Mouse (Mus musculus) kidney, adult 2 months (tissue): ENCODE measurements around the gene Rps21. TPM values are rescaled to one million over a fixed set of nuclear protein-coding genes. Genes with fewer than 3 reads are reported as not detected.
A peak's percentile ranks its signal among the peaks of the same experiment; 100 is the strongest.

Source experiments
- DNase-seq: peaks from one replicate; pipeline ENCODE4 v3.0.0; 2021
- H3K27ac ChIP-seq: fragments of 200-500 bp; 2 replicates; pipeline ENCODE4 v1.5.1; 2012; ENCODE audit warnings: low read depth, low read length, control low read depth, inconsistent platforms; ENCODE audit not compliant: insufficient read depth
- H3K27me3 ChIP-seq: fragments of 200-500 bp; replicated peaks from 2 replicates; pipeline ENCODE4 v1.6.1; 2012; ENCODE audit warnings: mild to moderate bottlenecking, moderate library complexity, low read length, inconsistent platforms; ENCODE audit not compliant: control insufficient read depth, insufficient read depth
- H3K36me3 ChIP-seq: fragments of 200-500 bp; 2 replicates; pipeline ENCODE4 v1.6.1; 2012; ENCODE audit warnings: mild to moderate bottlenecking, moderate library complexity, low read length, inconsistent platforms; ENCODE audit not compliant: control insufficient read depth, insufficient read depth
- H3K4me1 ChIP-seq: fragments of 200-500 bp; 2 replicates; pipeline ENCODE4 v1.6.1; 2011; ENCODE audit warnings: low read length; ENCODE audit not compliant: control insufficient read depth, insufficient read depth
- H3K4me3 ChIP-seq: fragments of 200-500 bp; 2 replicates; pipeline ENCODE4 v1.5.1; 2011; ENCODE audit warnings: mild to moderate bottlenecking, low read depth, low read length, control low read depth; ENCODE audit not compliant: insufficient read depth
- CTCF ChIP-seq: fragments of 200-500 bp; conservative IDR thresholded peaks from 2 replicates; pipeline ENCODE4 v1.5.1; 2011; ENCODE audit warnings: low read depth, mild to moderate bottlenecking, control low read depth, low read length, moderate library complexity, mixed read lengths; ENCODE audit not compliant: insufficient read depth, insufficient read length
- POLR2A ChIP-seq: fragments of 200-500 bp; IDR thresholded peaks from one replicate; pipeline ENCODE4 v1.6.1; 2011; ENCODE audit warnings: low read depth, low read length, control low read depth
- WGBS: fragments of 180-500 bp; shearing (Covaris S2); methylation state at CpG from one replicate; pipeline ENCODE4 v1.1.7; 2018; 5-methylcytosine and 5-hydroxymethylcytosine counted together
- polyA plus RNA-seq: library from polyadenylated mRNA; depleted of rRNA; stranded (reverse); fragments of >200 nt; gene quantifications from 2 replicates; pipeline ENCODE4 v1.2.3, GENCODE M21; 2012

Gene Rps21
- polyA plus RNA-seq, 1 experiment = 2,294 TPM

DNA sequence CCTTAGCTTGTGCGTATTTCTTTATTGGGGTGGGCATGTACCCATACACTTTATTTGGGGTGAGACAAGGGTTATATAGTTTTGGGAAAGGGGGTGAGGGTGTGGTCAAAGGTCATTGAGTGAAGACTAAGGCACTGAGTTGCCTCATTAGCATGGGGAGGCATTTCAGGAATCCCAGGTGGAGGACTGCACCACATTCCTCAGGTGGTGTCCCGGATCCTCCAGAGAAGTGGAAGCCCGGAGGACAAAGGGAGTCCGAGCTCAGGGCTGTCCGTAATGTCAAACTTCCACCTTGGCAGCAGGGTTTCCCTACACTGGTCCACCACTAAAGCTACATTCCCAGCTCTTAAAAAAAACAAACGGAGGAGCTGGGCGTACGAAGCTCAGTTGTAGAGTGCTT is 35.7 kb downstream of the Rps21 start:
- no peak for DNase-seq
- no peaks in the 10 kb centered on the region for H3K4me1 ChIP-seq
- no peaks in the 10 kb centered on the region for H3K27me3 ChIP-seq
- H3K27ac ChIP-seq = no peak overlapping the region
- WGBS = 69% methylated on average over 8 of the region's 8 CpGs
- no peak overlapping the region for H3K4me3 ChIP-seq
- TF ChIP-seq POLR2A (no peak), CTCF (no peak)
- no peaks in the 10 kb centered on the region for H3K36me3 ChIP-seq

DNA sequence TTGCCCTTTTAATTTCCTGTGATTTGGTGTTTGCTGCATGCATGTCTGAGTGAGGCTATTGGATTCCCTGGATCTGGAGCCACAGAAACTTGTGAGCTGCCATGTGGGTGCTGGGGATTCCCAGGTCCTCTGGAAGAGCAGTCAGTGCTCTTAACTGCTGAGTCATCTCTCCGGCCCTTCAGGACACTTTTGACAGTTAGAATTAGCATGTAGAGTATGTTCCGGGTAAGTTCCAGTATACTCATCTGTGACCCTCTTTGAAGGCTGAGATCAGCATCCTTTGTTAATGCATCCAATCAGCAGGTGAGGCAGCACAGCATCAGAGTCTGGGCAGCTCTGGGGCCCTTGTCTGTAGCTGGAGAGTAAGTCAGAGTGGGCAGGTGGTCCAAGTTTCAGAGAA is 43.1 kb downstream of the Rps21 start:
- Histone ChIP-seq H3K36me3 (no peaks in the 10 kb centered on the region), H3K27me3 (no peaks in the 10 kb centered on the region), H3K4me1 (no peaks in the 10 kb centered on the region), H3K4me3 (no peak overlapping the region), H3K27ac (no peak overlapping the region)
- 71% methylated on average over 2 of the region's 2 CpGs for WGBS
- no peak for DNase-seq
- TF ChIP-seq POLR2A (no peak), CTCF (no peak)

DNA sequence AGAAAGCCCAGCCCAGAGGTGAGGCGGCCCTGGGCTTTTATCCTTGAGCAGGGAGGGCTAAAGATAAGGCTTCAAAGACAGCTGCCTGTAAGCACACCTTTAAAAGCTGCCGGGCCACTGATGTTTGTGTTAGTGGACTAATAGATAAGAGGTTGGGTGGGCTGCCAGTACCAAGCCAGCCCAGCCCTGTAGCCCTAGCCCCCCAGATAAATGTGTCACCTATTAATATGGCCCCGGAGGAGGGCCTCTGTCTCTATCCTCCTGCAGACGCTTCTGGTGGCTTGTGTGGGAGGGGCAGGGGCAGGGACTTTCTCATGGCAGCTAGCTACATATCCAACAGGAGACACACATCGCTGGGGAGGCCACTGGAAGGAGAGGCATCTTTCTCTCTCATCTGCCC is 43.6 kb downstream of the Rps21 start:
- H3K4me1 ChIP-seq = no peaks in the 10 kb centered on the region
- H3K27me3 ChIP-seq = no peaks in the 10 kb centered on the region
- H3K27ac ChIP-seq = no peak overlapping the region
- WGBS = 48% methylated on average over 5 of the region's 5 CpGs
- H3K4me3 ChIP-seq = no peak overlapping the region
- H3K36me3 ChIP-seq = no peaks in the 10 kb centered on the region
- TF ChIP-seq POLR2A = no peak
- TF ChIP-seq CTCF = no peak
- DNase-seq = no peak

DNA sequence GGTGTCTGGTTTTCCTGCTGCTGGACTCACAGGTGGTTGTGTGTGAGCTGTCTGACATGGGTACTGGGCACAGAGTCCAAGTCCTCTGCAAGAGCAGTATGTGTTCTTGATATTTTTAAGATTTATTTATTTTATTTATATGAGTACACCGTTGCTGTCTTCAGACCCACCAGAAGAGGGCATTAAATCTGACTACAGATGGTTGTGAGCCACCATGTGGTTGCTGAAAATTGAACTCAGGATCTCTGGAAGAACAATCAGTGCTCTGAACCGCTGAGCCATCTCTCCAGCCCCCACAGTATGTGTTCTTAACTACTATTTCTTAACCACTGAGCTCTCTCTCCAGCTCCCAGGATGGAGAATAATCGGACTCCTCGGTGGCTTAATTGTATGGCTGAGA is 45.0 kb downstream of the Rps21 start:
- Histone ChIP-seq H3K4me1 (no peaks in the 10 kb centered on the region), H3K27ac (no peak overlapping the region), H3K4me3 (no peak overlapping the region), H3K36me3 (no peaks in the 10 kb centered on the region), H3K27me3 (no peaks in the 10 kb centered on the region)
- no peak for DNase-seq
- WGBS = 76% methylated on average over 4 of the region's 4 CpGs
- TF ChIP-seq POLR2A (no peak), CTCF (no peak)

DNA sequence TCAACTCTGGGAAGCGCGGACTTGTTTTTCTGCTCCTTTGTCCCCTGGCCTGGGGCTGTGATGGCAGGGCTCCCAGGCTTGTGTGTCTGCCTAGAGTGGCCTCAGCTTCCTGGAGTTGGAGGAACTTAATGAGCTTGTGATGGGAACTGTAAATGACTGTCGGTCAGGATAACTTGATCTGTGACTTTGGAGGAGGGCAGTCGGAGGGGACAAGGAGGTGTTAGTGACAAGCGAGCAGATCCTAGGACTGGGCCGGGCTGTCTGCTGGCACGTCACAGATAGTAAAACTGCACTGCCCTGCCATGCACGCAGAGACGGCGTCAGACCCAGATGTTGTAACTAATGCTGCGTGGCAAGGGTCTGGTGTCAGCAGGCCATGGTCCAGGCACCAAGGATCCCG is 46.3 kb downstream of the Rps21 start:
- Histone ChIP-seq H3K4me3 (no peak overlapping the region), H3K27me3 (no peaks in the 10 kb centered on the region), H3K27ac (no peak overlapping the region), H3K4me1 (no peaks in the 10 kb centered on the region), H3K36me3 (no peaks in the 10 kb centered on the region)
- no peak for TF ChIP-seq CTCF
- TF ChIP-seq POLR2A = no peak
- DNase-seq = peak; percentile 21
- 53% methylated on average over 12 of the region's 12 CpGs for WGBS

DNA sequence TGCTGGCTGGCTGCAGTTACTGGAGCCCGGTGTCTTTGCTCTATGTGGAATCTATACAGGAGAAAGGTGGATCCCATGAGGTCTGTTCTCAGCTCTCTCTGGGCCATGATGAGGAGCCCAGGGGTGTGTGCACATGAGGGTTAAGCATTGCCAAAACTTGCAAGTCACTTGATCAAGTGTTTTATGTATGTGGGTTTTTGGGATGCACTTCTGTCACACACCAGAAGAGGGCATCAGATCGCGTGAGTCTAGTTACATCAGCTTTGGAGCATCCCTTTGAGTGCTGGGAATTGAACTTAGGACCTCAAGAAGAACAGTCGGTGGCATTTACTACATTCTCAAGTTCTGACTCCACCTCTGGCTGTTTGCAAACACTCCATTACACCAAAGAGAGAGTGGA is 47.4 kb downstream of the Rps21 start:
- WGBS = 60% methylated on average over 4 of the region's 4 CpGs
- Histone ChIP-seq H3K4me3 (no peak overlapping the region), H3K4me1 (no peaks in the 10 kb centered on the region), H3K36me3 (no peaks in the 10 kb centered on the region), H3K27me3 (no peaks in the 10 kb centered on the region), H3K27ac (no peak overlapping the region)
- TF ChIP-seq CTCF (no peak), POLR2A (no peak)
- DNase-seq = no peak

DNA sequence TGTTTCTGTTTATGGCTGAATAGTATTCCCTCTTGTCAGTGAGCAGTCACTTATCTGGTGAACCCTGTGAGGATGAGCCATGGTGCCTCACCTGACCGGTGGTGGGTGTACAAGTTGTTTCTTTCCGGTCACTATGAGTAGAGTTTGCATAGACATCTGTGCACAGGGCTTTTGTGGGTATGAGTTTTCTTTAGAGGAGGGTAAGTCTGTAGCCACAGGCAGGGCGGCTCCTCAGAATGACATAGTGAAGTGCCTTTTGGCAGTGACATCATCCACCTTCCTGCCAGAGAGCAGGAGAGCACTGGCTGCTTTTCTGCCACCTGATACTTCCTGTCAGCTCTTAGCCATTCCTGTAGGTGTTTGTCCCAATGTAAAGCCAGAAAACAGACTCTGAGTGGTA is 48.3 kb downstream of the Rps21 start:
- WGBS = 82% methylated on average over 3 of the region's 3 CpGs
- DNase-seq = no peak
- H3K4me3 ChIP-seq = no peak overlapping the region
- no peak overlapping the region for H3K27ac ChIP-seq
- no peak for TF ChIP-seq POLR2A
- no peak for TF ChIP-seq CTCF
- no peaks in the 10 kb centered on the region for H3K36me3 ChIP-seq
- H3K27me3 ChIP-seq = no peaks in the 10 kb centered on the region
- H3K4me1 ChIP-seq = no peaks in the 10 kb centered on the region

DNA sequence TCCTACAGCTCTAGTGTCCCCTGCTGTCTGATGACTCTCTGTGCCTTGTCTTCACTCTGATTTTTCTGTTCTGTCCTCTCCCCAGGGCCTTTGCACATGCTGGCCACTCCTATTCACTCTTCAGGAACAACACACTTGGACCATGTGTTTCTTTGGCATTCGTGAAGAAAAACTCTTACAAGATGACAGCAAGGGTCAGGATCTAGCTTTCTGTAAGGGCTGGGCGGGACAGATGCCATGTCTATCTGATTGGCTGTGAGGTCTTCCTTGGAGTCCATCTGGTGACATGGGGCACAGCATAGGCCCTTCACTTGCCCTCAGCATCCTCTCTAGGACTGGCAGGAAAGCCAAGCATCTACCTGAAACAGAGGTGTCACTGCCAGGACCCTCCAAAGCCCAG is 48.8 kb downstream of the Rps21 start:
- no peak overlapping the region for H3K4me3 ChIP-seq
- H3K4me1 ChIP-seq = no peaks in the 10 kb centered on the region
- no peaks in the 10 kb centered on the region for H3K27me3 ChIP-seq
- WGBS = 79% methylated on average over 2 of the region's 2 CpGs
- H3K27ac ChIP-seq = no peak overlapping the region
- TF ChIP-seq POLR2A = no peak
- TF ChIP-seq CTCF = no peak
- no peaks in the 10 kb centered on the region for H3K36me3 ChIP-seq
- DNase-seq = no peak
